Mouse (Mus musculus): Measurements from ENCODE around the gene Myo5a.

The Myo5a gene

DNA sequence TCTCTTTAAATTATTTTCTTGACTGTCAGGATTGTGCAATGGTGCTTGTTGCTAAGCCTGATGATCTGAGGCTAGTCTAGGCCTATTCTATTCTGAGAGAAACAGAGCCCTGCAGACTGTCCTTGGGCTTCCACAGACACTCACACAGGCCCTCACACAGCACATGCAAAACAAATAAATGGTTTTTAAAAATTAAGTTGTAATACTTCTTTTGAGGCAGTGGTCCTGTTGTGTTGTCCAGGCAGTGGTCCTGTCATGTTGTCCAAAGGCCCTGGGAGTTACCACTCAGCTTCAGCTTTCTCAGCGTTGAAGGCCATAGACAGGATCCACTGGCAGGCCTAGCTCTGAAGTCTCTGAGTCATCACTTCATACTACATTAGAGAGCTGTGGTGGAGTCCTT is 130.7 kb downstream of the Myo5a start:
- DNase-seq (ENCODE audit: low spot score) = no peak

DNA sequence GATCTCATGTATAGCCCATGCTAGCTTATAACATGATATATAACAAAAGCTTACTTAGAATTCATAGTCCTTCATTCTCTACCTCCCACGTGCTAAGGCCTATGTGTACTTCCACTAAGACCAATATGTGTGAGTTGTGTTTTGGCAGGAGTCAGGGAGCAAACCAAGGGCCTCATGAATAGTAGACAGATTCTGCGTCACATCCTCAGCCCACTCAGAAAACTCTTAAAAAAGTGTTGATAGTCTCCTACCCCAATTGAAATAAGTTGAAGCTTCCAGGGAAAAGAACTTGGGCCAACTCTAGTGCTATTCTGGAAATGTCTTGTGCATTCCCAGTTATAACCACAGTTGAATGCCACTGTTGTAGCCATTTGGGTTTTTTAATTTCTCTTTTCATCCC is 131.2 kb downstream of the Myo5a start:
- DNase-seq (ENCODE audit: low spot score) = no peak

DNA sequence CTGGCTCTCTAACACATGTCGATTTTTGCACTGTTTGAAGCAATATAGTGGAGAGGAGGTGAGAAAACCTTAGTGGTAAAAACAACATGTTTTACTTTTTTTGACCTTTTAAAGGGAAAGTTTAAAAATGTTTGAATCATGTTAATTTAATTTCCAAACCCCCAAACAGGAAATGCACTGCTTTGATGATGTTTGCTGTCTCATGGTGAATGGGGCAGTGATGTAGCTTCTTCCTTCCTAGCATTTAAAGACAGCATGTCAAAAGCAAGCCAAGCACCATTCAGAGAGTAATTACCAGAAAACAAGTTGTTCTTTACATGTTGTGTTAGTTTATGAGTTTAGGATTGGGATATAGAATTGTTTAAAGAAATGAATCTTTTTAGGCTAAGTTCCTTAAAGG is 138.4 kb downstream of the Myo5a start:
- DNase-seq (ENCODE audit: low spot score) = no peak

GRCm38 (mm10) chr9:75210269-75210668 is 139.5 kb downstream of the Myo5a start:
- DNase-seq (ENCODE audit: low spot score) = no peak

GRCm38 (mm10) chr9:75214743-75215413 is 144.1 kb downstream of the Myo5a start:
- no peak for DNase-seq (ENCODE audit: low spot score)

GRCm38 (mm10) chr9:75219942-75220341 is 149.1 kb downstream of the Myo5a start:
- no peak for DNase-seq (ENCODE audit: low spot score)

- no peak for DNase-seq (ENCODE audit: low spot score)
These were observed 150.8 kb downstream of the Myo5a start for GRCm38 (mm10) chr9:75221420-75222287.

DNA sequence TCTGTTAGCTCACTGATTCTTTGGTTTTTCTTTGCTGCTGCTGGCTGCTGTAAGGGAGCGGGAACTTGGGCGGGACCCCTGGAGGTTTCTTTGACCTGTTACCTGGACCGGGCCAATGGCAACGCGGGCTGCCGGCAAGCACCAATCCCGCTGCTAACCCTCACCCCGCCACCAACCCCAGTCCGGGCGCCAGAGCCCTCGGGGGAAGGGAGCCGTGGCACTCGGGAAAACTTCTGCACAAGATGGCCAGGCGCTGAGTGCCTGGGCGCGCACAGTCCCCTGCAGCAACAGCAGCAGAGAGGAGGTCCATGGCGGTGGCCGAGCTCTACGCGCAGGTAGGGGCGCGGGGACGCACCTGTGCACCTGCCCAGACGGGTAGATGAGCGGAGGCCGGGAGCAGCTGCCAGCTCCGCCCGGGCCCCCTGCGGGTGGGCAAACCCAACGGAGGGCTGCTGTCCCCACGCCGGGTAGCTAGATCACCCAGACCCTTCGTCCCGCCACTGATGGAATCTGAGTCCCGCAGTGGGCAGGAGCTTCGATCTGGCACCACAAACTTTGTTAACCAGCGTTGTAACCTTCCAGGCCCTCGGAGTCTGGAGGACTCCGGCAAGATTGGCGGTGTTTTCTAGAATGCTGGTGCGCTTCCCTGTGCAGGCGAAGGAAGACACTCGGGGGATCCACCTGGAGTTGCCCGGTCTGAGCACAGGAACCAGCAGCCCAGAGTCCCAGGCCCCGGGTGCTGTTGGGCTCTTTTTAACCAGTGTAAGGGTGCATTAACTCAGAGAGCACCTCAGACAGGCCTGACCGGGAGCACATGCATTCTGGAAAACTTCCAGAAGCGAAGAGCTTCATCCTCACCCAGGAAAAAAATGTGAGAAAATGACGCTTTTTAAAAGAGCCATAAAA is 161.3 kb downstream of the Myo5a start, which contains the start of gene Myo5c:
Gene Myo5c (plus strand): TSS at position 180 of the 906 bp plus-strand sequence.
- DNase-seq (ENCODE audit: low spot score) = no peak

GRCm38 (mm10) chr9:75232860-75233259 is 162.0 kb downstream of the Myo5a start:
- no peak for DNase-seq (ENCODE audit: low spot score)

DNA sequence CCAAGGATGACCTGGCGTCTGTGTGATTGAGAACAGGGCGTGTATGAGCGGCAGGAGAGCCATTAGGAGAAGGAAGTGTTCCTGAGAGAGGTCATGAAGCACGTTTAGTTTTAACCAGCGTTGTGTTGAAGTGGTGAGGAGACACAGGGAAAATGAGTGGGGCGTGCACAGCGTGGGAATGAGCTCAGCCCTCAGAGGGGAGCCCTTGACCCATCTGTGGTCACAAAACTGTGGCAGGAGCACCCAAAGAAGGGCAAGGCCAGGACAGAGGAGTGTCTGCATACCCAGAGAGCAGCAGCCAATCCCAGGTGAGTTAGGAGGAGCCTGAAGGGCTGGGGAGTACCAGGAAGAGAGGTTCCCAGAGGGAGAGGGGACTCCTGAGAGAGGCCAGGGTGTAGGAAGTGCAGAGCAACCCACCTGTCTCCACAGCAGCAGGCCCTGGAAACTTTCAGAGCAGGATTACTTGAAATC is 163.5 kb downstream of the Myo5a start:
- no peak for DNase-seq (ENCODE audit: low spot score)

DNA sequence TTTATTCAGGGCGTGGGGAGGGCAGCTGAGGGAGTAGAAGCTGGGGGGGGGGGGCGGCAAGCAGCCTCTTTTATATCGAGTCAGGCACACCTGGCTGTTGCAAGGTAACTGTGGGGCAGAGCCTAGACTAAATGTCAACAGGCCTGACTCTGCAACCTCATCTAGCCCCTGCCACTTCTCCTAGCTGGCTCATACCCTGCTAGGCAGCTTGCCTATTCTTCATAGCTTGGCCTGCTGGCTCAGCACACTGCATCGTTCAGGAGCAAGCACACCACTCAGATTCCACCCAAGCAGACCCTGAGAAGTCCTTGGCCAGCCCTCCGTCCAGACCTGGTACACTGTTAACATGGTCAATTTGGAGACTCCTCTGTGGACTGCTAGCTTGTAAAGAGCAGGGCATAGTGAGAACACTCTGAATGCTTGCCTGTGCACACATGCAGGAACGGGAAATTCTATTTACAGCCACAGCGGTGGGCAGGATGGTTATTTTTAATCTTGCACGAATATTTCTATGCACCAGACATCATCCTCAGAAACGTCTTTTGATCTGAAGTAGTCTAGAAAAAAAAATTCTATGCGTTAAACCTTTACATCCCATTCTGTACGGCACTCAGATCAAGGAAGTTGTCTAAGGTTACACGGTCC is 164.3 kb downstream of the Myo5a start:
- no peak for DNase-seq (ENCODE audit: low spot score)

GRCm38 (mm10) chr9:75235696-75236095 is 164.9 kb downstream of the Myo5a start:
- no peak for DNase-seq (ENCODE audit: low spot score)

GRCm38 (mm10) chr9:75236416-75237308 is 165.8 kb downstream of the Myo5a start:
- no peak for DNase-seq (ENCODE audit: low spot score)

DNA sequence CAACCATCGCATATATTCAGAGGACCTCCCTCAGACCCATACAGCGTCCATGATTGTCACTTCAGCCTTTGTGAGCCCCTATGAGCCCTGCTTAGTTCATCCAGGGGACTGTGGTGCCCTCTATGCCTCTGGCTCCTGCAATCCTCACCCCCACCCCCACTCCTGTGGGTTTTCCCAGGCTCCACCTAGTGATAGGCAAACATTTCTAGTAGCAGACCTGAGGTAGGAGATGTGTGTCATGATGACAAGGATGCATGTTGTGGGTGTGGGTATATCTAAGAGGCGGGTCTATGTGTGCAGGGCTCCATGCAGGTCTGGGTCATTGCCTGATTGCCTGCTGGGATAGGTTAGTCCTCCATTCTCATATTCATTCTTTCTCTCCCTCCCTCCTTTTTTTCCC is 167.4 kb downstream of the Myo5a start:
- no peak for DNase-seq (ENCODE audit: low spot score)

GRCm38 (mm10) chr9:75243052-75243451 is 172.2 kb downstream of the Myo5a start:
- DNase-seq (ENCODE audit: low spot score) = no peak

DNA sequence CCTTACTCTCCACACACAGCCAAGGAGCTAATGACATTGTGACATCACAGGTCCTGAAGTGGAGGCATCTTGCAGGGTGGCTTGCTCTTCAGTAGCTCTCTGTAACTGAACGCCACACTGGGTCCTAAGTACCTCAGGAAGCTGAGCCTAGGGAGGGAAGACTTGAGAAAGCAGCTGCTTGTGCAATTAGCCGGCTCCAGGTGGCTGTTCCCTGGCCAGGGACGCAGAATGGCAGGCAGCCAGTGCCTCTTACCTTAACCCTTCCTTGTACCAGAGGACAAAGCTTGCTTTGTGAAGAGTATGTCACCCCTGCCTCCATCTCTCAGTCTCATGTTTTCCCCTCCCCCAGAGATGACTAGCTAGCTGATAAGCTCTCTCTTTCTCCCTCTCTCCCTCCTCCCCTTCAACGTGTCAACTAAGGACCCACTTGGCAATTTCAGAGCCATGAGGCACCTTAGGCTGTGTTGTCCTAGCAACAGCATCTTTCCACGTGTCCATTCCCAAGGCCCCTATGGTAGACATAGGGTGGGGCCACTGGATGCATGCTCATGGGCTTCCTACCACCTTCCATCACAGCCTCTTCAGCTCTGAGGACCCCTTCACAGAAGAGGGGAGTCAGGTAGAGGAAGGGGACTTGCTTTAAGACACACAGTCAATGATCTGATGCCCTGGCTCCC is 173.1 kb downstream of the Myo5a start:
- no peak for DNase-seq (ENCODE audit: low spot score)

GRCm38 (mm10) chr9:75244527-75244926 is 173.7 kb downstream of the Myo5a start:
- DNase-seq (ENCODE audit: low spot score) = no peak

GRCm38 (mm10) chr9:75246080-75246930 is 175.5 kb downstream of the Myo5a start:
- DNase-seq (ENCODE audit: low spot score) = no peak

- no peak for DNase-seq (ENCODE audit: low spot score)
These were observed 177.1 kb downstream of the Myo5a start for GRCm38 (mm10) chr9:75247870-75248269.
